Mouse (Mus musculus): ENCODE results near the gene Sash1.

DNA sequence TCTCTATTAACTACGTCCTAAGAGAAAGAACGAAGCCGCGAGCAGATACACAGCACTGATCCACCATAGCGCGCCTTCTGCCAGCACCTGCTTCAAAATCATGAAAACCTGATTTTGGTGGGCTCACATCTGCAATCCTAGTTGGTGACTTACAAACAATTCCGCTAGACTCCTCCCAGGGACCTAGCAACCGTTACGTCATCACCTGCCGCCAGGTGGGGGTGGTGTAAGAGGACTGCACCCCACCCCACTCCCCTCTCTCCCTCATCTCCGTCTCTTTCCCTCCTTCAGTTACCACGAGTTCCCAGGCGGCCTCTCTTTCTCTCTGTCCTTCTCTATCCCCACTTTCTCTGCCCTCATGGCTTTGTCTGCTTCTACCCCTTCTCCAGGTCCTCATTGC lies 7.5 kb downstream of the Sash1 start:
- no peak for TF ChIP-seq TAL1 (IDR thresholded peaks at IDR 0.05; ENCODE audit: low read length)
- no peak for TF ChIP-seq GATA1 (IDR thresholded peaks at IDR 0.05; ENCODE audit: low read length)
